8 mouse cellular contexts compared by ENCODE assay signal in genomic region chr9:75262235-75262826, GRCm38 (mm10). TPM values are rescaled to one million over a fixed set of nuclear protein-coding genes. Genes with fewer than 3 reads are reported as not detected.
DNase-seq lines count a peak whose midpoint lies in the region; ATAC-seq and TF ChIP-seq lines count a peak whose summit lies in the region.

No protein-coding gene starts in this region.

- H3K27me3 ChIP-seq in limb, embryonic 14.5 days (ENCODE audit: control insufficient read depth, insufficient read depth, low read length): no peaks in the 10 kb centered on the region
- no peaks in the 10 kb centered on the region for H3K27me3 ChIP-seq in limb, embryonic 10.5 days (ENCODE audit: low read depth, poor library complexity, severe bottlenecking)
- H3K27me3 ChIP-seq in hindbrain, embryonic 14.5 days (ENCODE audit: control insufficient read depth, insufficient read depth, low read length): no peaks in the 10 kb centered on the region
- H3K27me3 ChIP-seq in midbrain, postnatal 0 days (ENCODE audit: insufficient read depth, low read length): no peaks in the 10 kb centered on the region

- H3K27ac ChIP-seq in limb, embryonic 14.5 days (replicated peaks; ENCODE audit: low read depth, low read length): no peak overlapping the region
- H3K27ac ChIP-seq in limb, embryonic 10.5 days: no peak overlapping the region
- no peak overlapping the region for H3K27ac ChIP-seq in hindbrain, embryonic 14.5 days
- H3K27ac ChIP-seq in midbrain, postnatal 0 days (ENCODE audit: low read depth, low read length): no peak overlapping the region

- TF ChIP-seq CTCF in midbrain, postnatal 0 days (IDR thresholded peaks at IDR 0.05): peak; percentile 76

- no peak for ATAC-seq in limb, embryonic 14.5 days (ENCODE audit: low FRiP score, low read depth)
- no peak for ATAC-seq in hindbrain, embryonic 14.5 days (ENCODE audit: low FRiP score)
- no peak; the same call in 1 of the 2 replicates for ATAC-seq in midbrain, postnatal 0 days (ENCODE audit: low FRiP score)

- H3K4me3 ChIP-seq in limb, embryonic 14.5 days (replicated peaks; ENCODE audit: low read length): no peak overlapping the region
- H3K4me3 ChIP-seq in limb, embryonic 10.5 days: no peak overlapping the region
- no peak overlapping the region for H3K4me3 ChIP-seq in hindbrain, embryonic 14.5 days (replicated peaks; ENCODE audit: low read length)
- H3K4me3 ChIP-seq in midbrain, postnatal 0 days (ENCODE audit: low read depth, low read length): no peak overlapping the region

- peak; percentile 52 for DNase-seq in limb, embryonic 14.5 days (ENCODE audit: low spot score)
- DNase-seq in limb, embryonic 10.5 days (ENCODE audit: low spot score): no peak
- DNase-seq in T-cell, adult 2 months (ENCODE audit: low spot score): peak; percentile 21
- peak; percentile 54 for DNase-seq in hindbrain, embryonic 14.5 days (ENCODE audit: low spot score)
- DNase-seq in midbrain, postnatal 0 days (ENCODE audit: low spot score): peak; percentile 72
- DNase-seq in adrenal gland, postnatal 25 days: no peak
- DNase-seq in layer of hippocampus, adult 8-10 months (ENCODE audit: low spot score in 2 of 2): no peak
- DNase-seq in adipocyte (ENCODE audit: low spot score): no peak

- no peak for TF ChIP-seq POLR2A in limb, embryonic 14.5 days (IDR thresholded peaks at IDR 0.05; ENCODE audit: borderline replicate concordance, extremely low read depth, insufficient read depth, insufficient read length)

- peaks cover 8% of the 10 kb centered on the region; the same call in 1 of the 2 replicates for H3K4me1 ChIP-seq in limb, embryonic 14.5 days (ENCODE audit: control insufficient read depth, insufficient read depth, low read length)
- peaks cover 29% of the 10 kb centered on the region for H3K4me1 ChIP-seq in limb, embryonic 10.5 days
- peaks cover 16% of the 10 kb centered on the region for H3K4me1 ChIP-seq in hindbrain, embryonic 14.5 days (replicated peaks; ENCODE audit: control insufficient read depth, insufficient read depth, low read length)
- peaks cover 7% of the 10 kb centered on the region; the same call in 1 of the 2 replicates for H3K4me1 ChIP-seq in midbrain, postnatal 0 days (ENCODE audit: insufficient read depth, low read length)

- H3K9me3 ChIP-seq in limb, embryonic 14.5 days (ENCODE audit: control insufficient read depth, low read length): no peaks in the 10 kb centered on the region
- no peaks in the 10 kb centered on the region for H3K9me3 ChIP-seq in limb, embryonic 10.5 days (replicated peaks)
- H3K9me3 ChIP-seq in hindbrain, embryonic 14.5 days (ENCODE audit: control insufficient read depth, low read length): no peaks in the 10 kb centered on the region
- H3K9me3 ChIP-seq in midbrain, postnatal 0 days (ENCODE audit: low read length): no peaks in the 10 kb centered on the region

- H3K36me3 ChIP-seq in limb, embryonic 14.5 days (ENCODE audit: control insufficient read depth, insufficient read depth, low read length): no peaks in the 10 kb centered on the region
- no peaks in the 10 kb centered on the region for H3K36me3 ChIP-seq in limb, embryonic 10.5 days
- H3K36me3 ChIP-seq in hindbrain, embryonic 14.5 days (replicated peaks; ENCODE audit: control insufficient read depth, insufficient read depth): no peaks in the 10 kb centered on the region
- no peaks in the 10 kb centered on the region for H3K36me3 ChIP-seq in midbrain, postnatal 0 days (ENCODE audit: insufficient read depth, low read length)

- H3K4me2 ChIP-seq in limb, embryonic 14.5 days (replicated peaks; ENCODE audit: low read depth, low read length, severe bottlenecking): no peak overlapping the region
- H3K4me2 ChIP-seq in hindbrain, embryonic 14.5 days (replicated peaks): no peak overlapping the region
- no peak overlapping the region for H3K4me2 ChIP-seq in midbrain, postnatal 0 days (ENCODE audit: low read depth, low read length, poor library complexity, severe bottlenecking)

- no peak overlapping the region for H3K9ac ChIP-seq in limb, embryonic 14.5 days (ENCODE audit: low read depth, low read length, severe bottlenecking)
- H3K9ac ChIP-seq in hindbrain, embryonic 14.5 days: no peak overlapping the region
- H3K9ac ChIP-seq in midbrain, postnatal 0 days (replicated peaks; ENCODE audit: low read length, poor library complexity, severe bottlenecking): no peak overlapping the region

- 68% methylated on average over 8 of the region's 8 CpGs for WGBS in limb, embryonic 14.5 days
- WGBS in limb, embryonic 10.5 days: 87% methylated on average over 8 of the region's 8 CpGs
- WGBS in hindbrain, embryonic 14.5 days: 56% methylated on average over 8 of the region's 8 CpGs
- WGBS in midbrain, postnatal 0 days: 37% methylated on average over 8 of the region's 8 CpGs

RNA-seq across cellular contexts. Expression of gene Myo5c, which starts 30.5 kb away (rescaled TPM):
- polyA plus RNA-seq in limb, embryonic 14.5 days (2012; rRNA removed): 0.27 and 0.52 TPM in 2 replicates
- 0.15 and 0.23 TPM in 2 replicates for polyA plus RNA-seq in limb, embryonic 14.5 days (2014; fragmentation: Nextera tagmentation; extraction: Ambion mirVana)
- 0.41 and 0.58 TPM in 2 replicates for polyA plus RNA-seq in limb, embryonic 10.5 days (2016; fragmentation: Nextera tagmentation; extraction: Ambion mirVana)
- 0.34 and 0.54 TPM in 2 replicates for polyA plus RNA-seq in hindbrain, embryonic 14.5 days (2014; fragmentation: Nextera tagmentation; extraction: Ambion mirVana)
- 0.22 and 0.61 TPM in 2 replicates for total RNA-seq in midbrain, postnatal 0 days (2014; rRNA removed)
- 0.36 and 0.62 TPM in 2 replicates for polyA plus RNA-seq in midbrain, postnatal 0 days (2015; fragmentation: Nextera tagmentation; extraction: Ambion mirVana)
- total RNA-seq in adrenal gland, postnatal 25 days (2021): 3.8 and 4.8 TPM in 2 replicates
- total RNA-seq in layer of hippocampus, adult 8-10 months (2022): 1 to 10 TPM; 1.7 to 2.1 (median 1.9) TPM

RNA-seq across cellular contexts. Expression of gene Gnb5, which starts 43.8 kb away (rescaled TPM):
- 26.9 and 27.9 TPM in 2 replicates for polyA plus RNA-seq in limb, embryonic 14.5 days (2012; rRNA removed)
- 28.0 and 28.5 TPM in 2 replicates for polyA plus RNA-seq in limb, embryonic 14.5 days (2014; fragmentation: Nextera tagmentation; extraction: Ambion mirVana)
- polyA plus RNA-seq in limb, embryonic 10.5 days (2016; fragmentation: Nextera tagmentation; extraction: Ambion mirVana): 14.3 and 17.8 TPM in 2 replicates
- polyA plus RNA-seq in hindbrain, embryonic 14.5 days (2014; fragmentation: Nextera tagmentation; extraction: Ambion mirVana): 89.7 and 94.9 TPM in 2 replicates
- total RNA-seq in midbrain, postnatal 0 days (2014; rRNA removed): 76.9 and 79.4 TPM in 2 replicates
- 97.2 and 97.5 TPM in 2 replicates for polyA plus RNA-seq in midbrain, postnatal 0 days (2015; fragmentation: Nextera tagmentation; extraction: Ambion mirVana)
- total RNA-seq in adrenal gland, postnatal 25 days (2021): 36.7 and 37.3 TPM in 2 replicates
- total RNA-seq in layer of hippocampus, adult 8-10 months (2022): 100 to 1,000 TPM; 110 to 135 (median 125) TPM

Comparison
In these comparisons a context has a peak if more than half of its experiments do, and no peak if none do; other contexts are left out.
1. DNase-seq: peak in limb, embryonic 14.5 days (single experiment), T-cell, adult 2 months (single experiment), hindbrain, embryonic 14.5 days (single experiment) and midbrain, postnatal 0 days (single experiment); none in limb, embryonic 10.5 days (single experiment), adrenal gland, postnatal 25 days (single experiment), layer of hippocampus, adult 8-10 months (0 of 2) and adipocyte (single experiment).